Mouse (Mus musculus): ENCODE measurements around the gene Cnih1.

DNA sequence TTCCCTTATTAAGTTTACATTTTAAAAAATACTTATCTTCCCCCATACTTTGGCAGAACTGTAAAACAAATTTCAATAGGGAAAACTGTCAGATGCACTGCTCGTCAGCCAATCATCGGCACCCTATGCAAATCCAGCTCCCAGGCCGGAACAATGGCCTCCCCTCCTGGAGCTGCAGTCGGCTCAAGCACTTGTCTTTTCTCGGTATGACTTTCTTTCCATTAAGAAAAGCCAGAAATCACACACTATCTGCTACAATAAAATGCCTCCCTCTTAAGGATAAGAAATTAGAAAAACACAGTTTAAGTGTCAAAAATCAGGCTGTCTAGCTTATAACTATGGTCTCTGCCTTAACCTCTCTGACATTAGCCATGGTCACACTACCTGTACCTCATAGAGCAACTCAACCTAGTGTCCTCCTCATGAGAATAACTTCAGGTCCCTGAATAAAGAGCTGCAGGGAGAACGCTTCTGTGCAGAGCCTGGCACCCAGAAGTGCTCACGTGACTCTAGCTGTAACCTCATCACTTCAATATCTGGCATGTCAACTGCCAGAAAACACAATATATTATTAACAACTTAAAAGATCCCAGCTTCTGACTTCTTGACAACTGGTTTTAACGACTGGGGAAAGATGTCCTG, 5.9 kb downstream of the Cnih1 start:
- no peak for TF ChIP-seq POLR2A (IDR thresholded peaks at IDR 0.05; ENCODE audit: borderline replicate concordance, insufficient read depth, low read length)
- no peak for TF ChIP-seq CTCF (IDR thresholded peaks at IDR 0.05; ENCODE audit: borderline replicate concordance, insufficient read depth, low read depth, low read length)

All from cerebellum, adult 2 months (tissue).